Mouse (Mus musculus) neural tube, embryonic 14.5 days (tissue): Measurements from ENCODE around the gene Slc25a12. TPM values are rescaled to one million over a fixed set of nuclear protein-coding genes. Genes with fewer than 3 reads are reported as not detected.

ENCODE experiments used
- ATAC-seq: fragments of 200-750 bp; cut with Nextera tagmentation; 2 replicates; pipeline ENCODE4 v1.8.0; 2017; ENCODE audit warnings: low read depth, mild to moderate bottlenecking, moderate TSS enrichment, moderate library complexity
- H3K27ac ChIP-seq: fragments of 300-500 bp; sonication (generic); 2 replicates; pipeline ENCODE4 v1.5.1; 2014; ENCODE audit warnings: low read depth, mild to moderate bottlenecking, control low read depth, low read length, moderate library complexity, mixed read lengths
- H3K27me3 ChIP-seq: fragments of 300-500 bp; sonication (generic); 2 replicates; pipeline ENCODE4 v1.6.1; 2014; ENCODE audit warnings: low read length; ENCODE audit not compliant: control insufficient read depth, insufficient read depth
- H3K36me3 ChIP-seq: fragments of 300-500 bp; sonication (generic); 2 replicates; pipeline ENCODE4 v1.6.1; 2014; ENCODE audit warnings: low read length, mixed read lengths; ENCODE audit not compliant: control insufficient read depth, insufficient read depth
- H3K4me1 ChIP-seq: fragments of 300-500 bp; sonication (generic); 2 replicates; pipeline ENCODE4 v1.6.1; 2014; ENCODE audit warnings: low read length; ENCODE audit not compliant: control insufficient read depth, insufficient read depth
- H3K4me2 ChIP-seq: fragments of 300-500 bp; sonication (generic); 2 replicates; pipeline ENCODE4 v1.6.1; 2014; ENCODE audit warnings: mild to moderate bottlenecking, low read depth, low read length, control low read depth
- H3K4me3 ChIP-seq: fragments of 300-500 bp; sonication (generic); 2 replicates; pipeline ENCODE4 v1.5.1; 2014; ENCODE audit warnings: low read depth, low read length, control low read depth, mixed read lengths
- H3K9ac ChIP-seq: fragments of 300-500 bp; sonication (generic); replicated peaks from 2 replicates; pipeline ENCODE4 v1.6.1; 2014; ENCODE audit warnings: low read depth, mild to moderate bottlenecking, control low read depth, low read length, mixed read lengths
- H3K9me3 ChIP-seq: fragments of 300-500 bp; sonication (generic); 2 replicates; pipeline ENCODE4 v1.6.1; 2016; ENCODE audit warnings: low read length; ENCODE audit not compliant: control insufficient read depth
- WGBS: fragments of 180-500 bp; shearing (Covaris S2); extraction: QIAGEN DNeasy Blood & Tissue Kit; methylation state at CpG from one replicate; pipeline ENCODE4 v1.1.7; 2014; 5-methylcytosine and 5-hydroxymethylcytosine counted together
- polyA plus RNA-seq: library from polyadenylated mRNA; unstranded; fragments of >200 nt; fragmentation: Nextera tagmentation; extraction: Ambion mirVana; gene quantifications from 2 replicates; pipeline ENCODE4 v1.2.1, GENCODE M21; 2014

The Slc25a12 gene
- polyA plus RNA-seq, 1 experiment from 2014 or later, result 129 TPM

- H3K4me1 ChIP-seq, result peaks cover 14% of the 10 kb centered on the region; the same call in 1 of the 2 replicates
- no peak overlapping the region for H3K4me2 ChIP-seq
- peaks cover 20% of the 10 kb centered on the region; the same call in 1 of the 2 replicates for H3K36me3 ChIP-seq
- no peak overlapping the region for H3K9ac ChIP-seq
- ATAC-seq, result no peak
- no peak overlapping the region for H3K4me3 ChIP-seq
- H3K27me3 ChIP-seq, result no peaks in the 10 kb centered on the region
- no peak overlapping the region for H3K27ac ChIP-seq
- no peaks in the 10 kb centered on the region for H3K9me3 ChIP-seq
- WGBS, result 94% methylated on average over 3 of the region's 3 CpGs
Observed at GRCm38 (mm10) chr2:71242180-71242579, 125.4 kb downstream of the Slc25a12 start.

DNA sequence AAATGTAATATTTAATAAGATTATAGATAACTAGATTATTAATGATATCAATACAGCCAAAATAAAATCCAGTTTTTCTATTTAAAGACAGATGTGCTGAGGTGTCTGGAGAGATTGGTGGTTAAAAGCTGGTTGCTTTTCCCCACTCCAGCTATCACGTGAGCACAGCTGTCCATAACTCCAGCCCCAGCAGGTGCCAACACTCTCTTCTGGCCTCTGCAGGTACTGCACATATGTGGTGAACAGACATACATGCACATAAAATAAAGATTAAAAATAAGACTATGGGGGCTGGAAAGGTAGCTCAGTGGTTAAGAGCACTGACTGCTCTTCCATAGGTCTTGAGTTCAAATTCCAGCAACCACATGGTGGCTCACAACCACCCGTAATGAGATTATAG lies 126.0 kb downstream of the Slc25a12 start:
- no peak overlapping the region for H3K27ac ChIP-seq
- no peak overlapping the region for H3K4me3 ChIP-seq
- peaks cover 14% of the 10 kb centered on the region; the same call in 1 of the 2 replicates for H3K4me1 ChIP-seq
- no peak overlapping the region for H3K4me2 ChIP-seq
- ATAC-seq, result no peak
- H3K36me3 ChIP-seq, result peaks cover 17% of the 10 kb centered on the region; the same call in 1 of the 2 replicates
- no peaks in the 10 kb centered on the region for H3K9me3 ChIP-seq
- WGBS, result 91% methylated on average over 2 of the region's 2 CpGs
- no peak overlapping the region for H3K9ac ChIP-seq
- no peaks in the 10 kb centered on the region for H3K27me3 ChIP-seq

GRCm38 (mm10) chr2:71236009-71236408 lies 131.5 kb downstream of the Slc25a12 start:
- Histone ChIP-seq H3K27me3 (no peaks in the 10 kb centered on the region), H3K9ac (no peak overlapping the region), H3K36me3 (peaks cover 19% of the 10 kb centered on the region), H3K4me1 (no peaks in the 10 kb centered on the region), H3K27ac (no peak overlapping the region), H3K4me3 (no peak overlapping the region), H3K9me3 (no peaks in the 10 kb centered on the region), H3K4me2 (no peak overlapping the region)
- ATAC-seq, result no peak
- WGBS, result 96% methylated on average over 6 of the region's 6 CpGs

DNA sequence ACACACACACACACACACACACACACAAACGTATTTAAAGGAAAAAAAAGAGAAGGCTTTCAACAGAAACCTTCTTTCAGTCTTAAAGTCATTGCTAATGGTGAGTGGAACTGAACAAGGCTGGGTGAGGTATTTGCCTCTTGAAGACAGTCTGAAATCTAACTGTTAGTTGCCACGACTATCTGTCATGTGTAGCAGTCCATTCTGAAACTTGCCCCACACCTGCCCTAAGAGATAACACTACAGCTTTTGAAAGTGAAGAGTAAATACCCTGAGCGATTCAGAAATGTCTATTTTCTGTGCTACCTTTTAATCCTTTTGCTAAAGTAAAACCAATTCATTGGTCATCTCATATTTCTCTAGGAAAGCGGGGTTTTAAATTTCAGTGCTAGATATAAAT lies 132.1 kb downstream of the Slc25a12 start:
- Histone ChIP-seq H3K27ac (no peak overlapping the region), H3K4me3 (no peak overlapping the region), H3K9ac (no peak overlapping the region), H3K4me1 (no peaks in the 10 kb centered on the region), H3K27me3 (no peaks in the 10 kb centered on the region), H3K36me3 (peaks cover 15% of the 10 kb centered on the region), H3K9me3 (no peaks in the 10 kb centered on the region), H3K4me2 (no peak overlapping the region)
- 96% methylated on average over 4 of the region's 4 CpGs for WGBS
- ATAC-seq, result no peak

DNA sequence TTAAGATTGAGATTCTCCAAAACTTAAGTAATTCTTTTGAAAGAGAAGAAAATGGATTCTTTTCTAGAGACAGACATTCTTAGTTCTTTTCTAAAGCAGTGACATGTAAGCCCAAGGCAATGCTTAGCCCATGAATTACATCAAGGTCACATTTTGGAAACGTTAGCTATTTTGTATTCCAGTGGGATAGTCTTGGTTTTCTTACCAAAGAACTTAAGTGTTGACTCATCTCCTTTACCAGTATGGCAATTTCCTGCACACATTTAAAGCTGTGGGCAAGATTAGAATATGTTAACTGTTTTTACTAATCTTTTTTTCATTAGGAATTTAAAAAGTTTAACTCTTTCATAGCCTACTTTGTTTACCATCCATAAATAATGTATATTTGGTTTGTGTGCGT lies 134.6 kb downstream of the Slc25a12 start:
- Histone ChIP-seq H3K36me3 (peaks cover 13% of the 10 kb centered on the region), H3K4me3 (no peak overlapping the region), H3K4me2 (no peak overlapping the region), H3K4me1 (no peaks in the 10 kb centered on the region), H3K27me3 (no peaks in the 10 kb centered on the region), H3K9me3 (no peaks in the 10 kb centered on the region), H3K27ac (no peak overlapping the region), H3K9ac (no peak overlapping the region)
- ATAC-seq, result no peak
- WGBS, result 67% methylated on average over 2 of the region's 2 CpGs

DNA sequence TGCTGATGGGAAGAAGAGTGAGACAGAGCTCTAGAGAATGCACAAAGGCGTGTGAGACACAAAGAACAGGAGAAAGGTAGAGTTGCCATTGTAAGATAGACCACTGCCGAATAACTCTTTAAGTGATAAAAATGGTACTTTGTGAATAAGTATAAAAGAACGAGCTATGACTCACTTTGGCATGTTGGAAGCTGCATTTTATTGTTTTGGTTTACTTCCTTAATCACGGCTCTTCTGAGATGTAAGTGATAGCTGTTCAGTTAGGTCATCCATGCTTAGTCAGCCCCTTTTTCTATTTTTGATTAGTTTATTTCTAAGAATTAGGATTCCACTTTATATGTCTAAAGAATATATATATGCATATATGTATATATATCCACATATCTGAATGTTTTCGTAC lies 135.6 kb downstream of the Slc25a12 start:
- no peak overlapping the region for H3K27ac ChIP-seq
- no peak overlapping the region for H3K4me2 ChIP-seq
- H3K9ac ChIP-seq, result no peak overlapping the region
- H3K27me3 ChIP-seq, result no peaks in the 10 kb centered on the region
- no peaks in the 10 kb centered on the region for H3K9me3 ChIP-seq
- no peak overlapping the region for H3K4me3 ChIP-seq
- no peaks in the 10 kb centered on the region for H3K4me1 ChIP-seq
- H3K36me3 ChIP-seq, result peaks cover 10% of the 10 kb centered on the region
- WGBS, result 95% methylated on average over 5 of the region's 5 CpGs
- ATAC-seq, result no peak

- H3K27me3 ChIP-seq, result no peaks in the 10 kb centered on the region
- ATAC-seq, result no peak
Observed at GRCm38 (mm10) chr2:71229603-71230002, 137.9 kb downstream of the Slc25a12 start.

GRCm38 (mm10) chr2:71227398-71227797 lies 140.2 kb downstream of the Slc25a12 start:
- Histone ChIP-seq H3K9me3 (no peaks in the 10 kb centered on the region), H3K4me1 (no peaks in the 10 kb centered on the region), H3K36me3 (peaks cover 15% of the 10 kb centered on the region), H3K9ac (no peak overlapping the region), H3K4me2 (no peak overlapping the region), H3K27ac (no peak overlapping the region), H3K4me3 (no peak overlapping the region), H3K27me3 (no peaks in the 10 kb centered on the region)
- 61% methylated on average over 1 of the region's 1 CpGs for WGBS
- ATAC-seq, result no peak

More at GRCm38 (mm10) chr2:71229603-71230002, 137.9 kb downstream of the Slc25a12 start:
- Histone ChIP-seq H3K4me1 (no peaks in the 10 kb centered on the region), H3K4me3 (no peak overlapping the region), H3K4me2 (no peak overlapping the region), H3K9me3 (no peaks in the 10 kb centered on the region), H3K36me3 (peaks cover 3% of the 10 kb centered on the region), H3K9ac (no peak overlapping the region), H3K27ac (no peak overlapping the region)
- WGBS, result 91% methylated on average over 1 of the region's 1 CpGs
